Mouse (Mus musculus) G1E (cell line): ENCODE results near the gene Sema7a. TPM values are rescaled to one million over a fixed set of nuclear protein-coding genes. Genes with fewer than 3 reads are reported as not detected.
A peak's percentile ranks its signal among the peaks of the same experiment; 100 is the strongest.

Experiments
- ATAC-seq: 2 replicates; pipeline ENCODE4 v1.8.0; 2016; ENCODE audit warnings: mild to moderate bottlenecking; ENCODE audit not compliant: insufficient number of reproducible peaks, poor library complexity, low FRiP score, severe bottlenecking; ENCODE audit errors: extremely low read depth
- DNase-seq: peaks from one replicate; pipeline ENCODE4 v3.0.0; 2012; ENCODE audit warnings: low spot score
- H3K27me3 ChIP-seq: 2 replicates; pipeline ENCODE4 v1.6.1; 2012; ENCODE audit warnings: mild to moderate bottlenecking, low read length, inconsistent platforms; ENCODE audit not compliant: insufficient read depth
- H3K36me3 ChIP-seq: replicated peaks from 2 replicates; pipeline ENCODE3; 2012; ENCODE audit warnings: mild to moderate bottlenecking, inconsistent platforms
- H3K4me1 ChIP-seq: 2 replicates; pipeline ENCODE4 v1.6.1; 2012; ENCODE audit warnings: low read depth, low read length, inconsistent platforms, mixed read lengths; ENCODE audit not compliant: insufficient read depth
- H3K4me3 ChIP-seq: 2 replicates; pipeline ENCODE4 v1.5.1; 2012; ENCODE audit warnings: low read depth, mild to moderate bottlenecking, inconsistent platforms, low read length, moderate library complexity, mixed read lengths
- H3K9me3 ChIP-seq: replicated peaks from 2 replicates; pipeline ENCODE4 v1.6.1; 2012; ENCODE audit warnings: inconsistent platforms
- CTCF ChIP-seq: IDR thresholded peaks from 2 replicates; pipeline ENCODE4 v1.5.1; 2012; ENCODE audit warnings: low read depth, low read length, inconsistent platforms, mixed read lengths
- GATA1 ChIP-seq: IDR thresholded peaks from 2 replicates; pipeline ENCODE4 v1.6.1; 2012; ENCODE audit warnings: borderline replicate concordance, low read length, inconsistent platforms, mixed read lengths
- GATA2 ChIP-seq: IDR thresholded peaks from 2 replicates; pipeline ENCODE4 v1.6.1; 2012; ENCODE audit warnings: low read depth, low read length, inconsistent platforms, borderline replicate concordance
- POLR2AphosphoS5 ChIP-seq: IDR thresholded peaks from 2 replicates; pipeline ENCODE4 v1.6.1; 2012; ENCODE audit warnings: low read depth, low read length, inconsistent platforms; ENCODE audit not compliant: insufficient replicate concordance
- TAL1 ChIP-seq: conservative IDR thresholded peaks from 2 replicates; pipeline ENCODE4 v1.6.1; 2012; ENCODE audit warnings: low read depth, low read length, inconsistent platforms, mixed read lengths
- polyA plus RNA-seq: library from polyadenylated mRNA; stranded (reverse); fragments of >175 nt; gene quantifications from 2 replicates; pipeline ENCODE4 v1.2.3, GENCODE M21; 2012
- total RNA-seq, 2 experiments: library from RNA; stranded (forward) in 1 of 2; stranded (reverse) in 1 of 2; fragments of 200-1000 nt in 1 of 2; fragments of >200 nt in 1 of 2; fragmentation: Nextera tagmentation in 1 of 2; gene quantifications; 2 replicates each; pipeline ENCODE4 v1.2.3; 2014 to 2017

Gene Sema7a
- total RNA-seq (2014; fragmentation: Nextera tagmentation) = not detected in 2 replicates
- not detected in 2 replicates for total RNA-seq (2017)
- 0.01 TPM in 1 of 2 replicates, not detected in the other for polyA plus RNA-seq

GRCm38 (mm10) chr9:57939431-57940348, at the start of gene Sema7a:
TSS of gene Sema7a (plus strand) at chr9:57940112.
- H3K36me3 ChIP-seq = no peaks in the 10 kb centered on the region
- peaks cover 55% of the 10 kb centered on the region for H3K27me3 ChIP-seq
- no peak within 1 kb of the TSS for H3K4me3 ChIP-seq
- no peak for ATAC-seq
- no peak for DNase-seq
- TF ChIP-seq GATA1 (no peak), POLR2AphosphoS5 (no peak), GATA2 (no peak), TAL1 (no peak), CTCF (no peak)
- peaks cover 6% of the 10 kb centered on the region for H3K9me3 ChIP-seq
- no peaks in the 10 kb centered on the region for H3K4me1 ChIP-seq

GRCm38 (mm10) chr9:57900478-57900877, 39.4 kb upstream of the Sema7a start:
- Histone ChIP-seq H3K27me3 (peaks cover 21% of the 10 kb centered on the region), H3K4me3 (peak overlapping the region; percentile 32; the same call in 1 of the 2 replicates), H3K4me1 (peaks cover 11% of the 10 kb centered on the region), H3K9me3 (no peaks in the 10 kb centered on the region), H3K36me3 (no peaks in the 10 kb centered on the region)
- no peak for DNase-seq
- TF ChIP-seq GATA2 (no peak), GATA1 (no peak), POLR2AphosphoS5 (no peak), TAL1 (no peak), CTCF (no peak)
- no peak for ATAC-seq

GRCm38 (mm10) chr9:57901197-57901596, 38.7 kb upstream of the Sema7a start:
- DNase-seq = no peak
- no peak for ATAC-seq
- Histone ChIP-seq H3K4me3 (no peak overlapping the region), H3K36me3 (no peaks in the 10 kb centered on the region), H3K4me1 (peaks cover 11% of the 10 kb centered on the region), H3K27me3 (peaks cover 21% of the 10 kb centered on the region), H3K9me3 (no peaks in the 10 kb centered on the region)
- TF ChIP-seq POLR2AphosphoS5 = no peak
- TF ChIP-seq TAL1 = no peak
- no peak for TF ChIP-seq CTCF
- no peak for TF ChIP-seq GATA2

GRCm38 (mm10) chr9:57901601-57902000, 38.3 kb upstream of the Sema7a start:
- no peak for DNase-seq
- peaks cover 10% of the 10 kb centered on the region for H3K4me1 ChIP-seq
- H3K4me3 ChIP-seq = no peak overlapping the region
- no peaks in the 10 kb centered on the region for H3K9me3 ChIP-seq
- H3K27me3 ChIP-seq = peaks cover 21% of the 10 kb centered on the region
- no peak for ATAC-seq
- no peaks in the 10 kb centered on the region for H3K36me3 ChIP-seq
- TF ChIP-seq GATA1 = no peak
- no peak for TF ChIP-seq GATA2
- TF ChIP-seq POLR2AphosphoS5 = no peak
- TF ChIP-seq TAL1 = no peak
- TF ChIP-seq CTCF = no peak

DNA sequence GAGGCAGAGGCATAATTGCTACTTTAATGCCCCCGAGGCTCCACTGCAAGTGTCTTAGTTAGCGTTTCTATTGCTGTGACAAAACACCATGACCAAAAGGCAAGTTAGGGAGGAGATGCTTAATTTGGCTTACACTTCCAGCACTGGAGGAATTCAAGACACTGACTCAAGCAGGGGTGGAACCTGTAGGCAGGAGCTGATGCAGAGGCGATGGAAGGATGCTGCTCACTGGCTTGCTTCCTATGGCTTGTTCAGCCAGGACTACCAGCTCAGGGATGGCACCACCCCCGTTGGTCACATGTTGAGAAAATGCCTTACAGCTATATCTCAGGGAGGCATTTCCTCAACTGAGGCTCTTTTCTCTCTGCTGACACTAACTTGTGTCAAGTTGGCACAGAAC, 37.8 kb upstream of the Sema7a start:
- TF ChIP-seq CTCF = no peak
- TF ChIP-seq GATA1 = no peak
- no peak for TF ChIP-seq POLR2AphosphoS5
- TF ChIP-seq GATA2 = no peak
- TF ChIP-seq TAL1 = no peak
- Histone ChIP-seq H3K4me1 (peaks cover 8% of the 10 kb centered on the region), H3K36me3 (no peaks in the 10 kb centered on the region), H3K4me3 (no peak overlapping the region), H3K27me3 (peaks cover 21% of the 10 kb centered on the region), H3K9me3 (no peaks in the 10 kb centered on the region)
- no peak for DNase-seq
- ATAC-seq = no peak

DNA sequence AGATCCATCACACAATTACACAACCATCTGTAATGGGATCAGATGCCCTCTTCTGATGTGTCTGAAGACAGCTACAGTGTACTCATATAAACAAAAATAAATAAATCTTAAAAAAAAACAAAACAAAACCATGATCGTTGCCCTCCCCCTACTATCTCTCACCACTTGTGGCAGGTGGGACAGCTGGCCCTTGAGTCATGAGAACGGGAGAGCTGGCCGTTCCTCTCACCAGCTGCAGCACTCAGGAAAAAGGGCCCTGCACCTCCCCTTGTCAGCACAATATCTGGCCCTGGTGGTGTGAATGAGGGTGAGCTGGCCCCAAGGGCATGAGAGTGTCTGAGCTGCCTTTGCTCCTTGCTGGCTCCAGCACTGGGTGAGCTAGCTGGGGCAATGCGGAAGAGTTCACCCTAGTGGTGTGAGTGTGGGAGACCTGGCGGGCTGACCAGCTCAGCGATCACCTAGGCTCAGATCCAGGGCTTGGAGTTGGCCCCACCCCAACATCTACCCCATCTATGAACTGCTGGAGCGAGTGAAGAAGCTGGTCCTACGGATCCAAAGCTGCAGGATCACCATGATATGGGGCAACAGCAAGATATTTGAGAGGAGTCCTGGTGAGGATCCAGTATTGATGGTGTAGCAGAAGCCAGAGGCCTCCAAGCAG, 36.2 kb upstream of the Sema7a start:
- Histone ChIP-seq H3K27me3 (peaks cover 21% of the 10 kb centered on the region), H3K4me1 (peaks cover 8% of the 10 kb centered on the region), H3K4me3 (no peak overlapping the region), H3K9me3 (no peaks in the 10 kb centered on the region), H3K36me3 (no peaks in the 10 kb centered on the region)
- no peak for ATAC-seq
- DNase-seq = no peak
- TF ChIP-seq POLR2AphosphoS5 (no peak), TAL1 (no peak), CTCF (no peak), GATA2 (no peak), GATA1 (no peak)
